Mouse (Mus musculus) liver, postnatal 0 days (tissue): ENCODE measurements around the gene Peli2.

ENCODE experiments used
- CTCF ChIP-seq: sonication (generic); IDR thresholded peaks from 2 replicates; pipeline ENCODE4 v1.5.1; 2016; ENCODE audit warnings: antibody characterized with exemption, low read depth
- EP300 ChIP-seq: IDR thresholded peaks from 2 replicates; pipeline ENCODE4 v1.6.1; 2016; ENCODE audit warnings: antibody characterized with exemption, low read depth, mild to moderate bottlenecking

GRCm38 (mm10) chr14:48132865-48133802, 12.5 kb downstream of the Peli2 start:
- TF ChIP-seq EP300 = no peak
- no peak for TF ChIP-seq CTCF
